Mouse (Mus musculus) left cerebral cortex, postnatal 25 days (tissue): ENCODE measurements at regions not wholly inside any gene's neighbourhood (a gene's known extent, or its start where the extent isn't known, plus 50 kb on each side); places are given as distances from the start of the nearest gene placed in this dataset.
"Not testable (repeated sequence)": the region's sequence is repeated elsewhere in the genome, so short reads cannot be mapped to it uniquely, and the experiment has no call there.

Source experiments
- DNase-seq, 2 experiments: peaks; one replicate each; pipeline ENCODE4 v3.0.0; 2022; ENCODE audit warnings: low spot score in 2 of 2, mixed read lengths in 1 of 2
- intact Hi-C: fragments of 180-260 bp; cut with DNase I; formaldehyde crosslinking; loops from one replicate; pipeline ENCODE4 v1.15.1; 2025

DNA sequence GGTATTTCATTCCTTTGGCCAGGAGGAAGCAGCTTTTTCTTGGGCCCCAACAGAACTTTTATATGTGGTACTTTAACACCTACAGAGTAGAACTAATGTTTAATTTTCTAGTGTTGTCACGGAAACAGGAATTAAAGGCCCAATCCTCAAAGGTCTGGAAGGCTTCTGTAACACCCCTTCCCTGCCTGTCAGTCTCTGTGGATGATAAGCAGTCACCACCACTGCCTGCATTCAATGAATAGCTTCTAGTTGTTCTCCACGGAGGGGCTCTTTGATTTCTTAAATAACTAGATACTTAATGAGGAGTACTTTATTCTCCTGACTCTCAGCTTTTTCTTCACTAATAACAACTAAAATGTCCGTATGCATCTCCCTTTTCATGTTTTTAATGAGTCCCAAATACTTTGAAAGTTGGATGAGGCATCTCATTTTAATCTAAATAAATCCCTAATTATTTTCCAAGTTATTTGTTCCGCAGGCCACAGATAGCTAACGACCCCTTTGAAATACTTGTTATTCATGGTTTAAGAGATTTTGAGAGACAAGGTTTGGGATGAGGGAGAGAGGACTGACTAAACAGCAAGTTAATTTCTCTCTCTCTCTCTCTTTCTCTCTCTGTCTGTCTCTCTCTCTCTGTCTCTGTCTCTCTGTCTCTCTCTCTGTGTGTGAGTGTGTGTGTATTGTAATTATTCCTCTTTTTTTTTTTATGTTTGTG is 686.0 kb upstream of the Ghitm start:
- intact Hi-C loops = no loop called here
- DNase-seq = no peak

- intact Hi-C loops = no loop called here
These were observed 684.9 kb upstream of the Ghitm start for GRCm38 (mm10) chr14:37819959-37820358.

GRCm38 (mm10) chr14:37795642-37796041 is 660.6 kb upstream of the Ghitm start:
- DNase-seq = peak in 1 of 2 experiments; percentile 50

More at GRCm38 (mm10) chr14:37819959-37820358, 684.9 kb upstream of the Ghitm start:
- no peak for DNase-seq

DNA sequence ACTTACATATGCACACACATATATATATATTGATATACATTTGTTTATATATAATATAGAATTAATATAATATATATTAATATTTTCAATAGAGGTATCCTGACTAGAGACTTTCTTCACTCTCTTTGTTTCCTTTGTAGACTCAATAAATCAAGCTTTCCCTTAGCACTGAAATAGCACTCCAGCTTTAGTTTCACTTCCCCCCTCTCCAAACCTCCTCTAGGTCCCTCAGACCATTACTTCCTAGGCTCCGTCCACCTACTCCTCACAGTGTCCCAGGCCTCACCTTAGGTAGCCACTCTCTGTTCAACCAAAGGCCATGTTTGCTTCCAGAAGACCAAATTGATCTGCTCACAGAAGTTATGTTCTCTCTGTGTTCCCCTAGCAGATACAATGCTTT is 630.7 kb upstream of the Ghitm start:
- intact Hi-C loops = no loop called here
- DNase-seq = no peak

More at GRCm38 (mm10) chr14:37795642-37796041, 660.6 kb upstream of the Ghitm start:
- intact Hi-C loops = no loop called here

- DNase-seq, intact Hi-C loops: not testable (repeated sequence)
These were observed 614.6 kb upstream of the Ghitm start for GRCm38 (mm10) chr14:37749661-37750060.

DNA sequence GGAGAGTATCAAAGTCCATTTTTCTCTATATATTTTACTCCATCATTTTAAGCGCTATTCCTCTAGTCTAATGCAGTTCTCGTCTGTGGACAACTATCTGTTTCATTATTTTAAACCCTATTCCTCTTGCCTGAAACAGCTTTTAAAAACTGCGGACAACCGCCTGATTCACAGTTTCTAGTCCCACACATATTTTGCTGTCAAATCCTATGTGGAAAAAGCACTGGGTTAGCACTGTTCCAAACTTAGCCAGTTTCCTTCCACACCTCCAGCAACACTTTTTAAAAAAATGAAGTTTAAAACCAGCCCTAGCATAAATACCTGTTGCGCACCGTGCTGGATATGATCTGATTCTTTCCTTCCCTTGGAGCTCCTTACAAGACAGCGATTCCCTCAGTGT is 614.1 kb upstream of the Ghitm start:
- intact Hi-C loops = no loop called here
- DNase-seq = peak in 1 of 2 experiments; percentile 54

DNA sequence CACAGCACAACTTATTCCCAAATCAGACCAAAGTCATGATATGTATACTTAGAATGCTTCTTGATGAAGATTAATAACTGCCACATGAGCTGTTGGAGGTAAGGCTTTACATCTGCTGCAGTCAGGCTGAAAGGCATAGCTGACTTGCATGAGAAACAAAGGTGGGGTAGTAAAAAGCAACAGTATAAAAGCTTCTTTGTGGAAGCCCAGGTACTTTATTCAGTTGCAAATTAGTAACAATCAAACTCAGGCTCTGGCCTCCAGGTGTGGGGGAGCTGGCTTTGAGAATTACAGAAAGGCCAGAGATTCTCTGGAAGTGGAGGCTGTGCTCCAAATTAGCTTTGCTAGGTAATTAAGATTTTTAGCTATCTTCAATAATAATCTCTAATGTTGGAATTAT is 608.0 kb upstream of the Ghitm start:
- no peak for DNase-seq
- intact Hi-C loops = no loop called here

GRCm38 (mm10) chr14:37742426-37742825 is 607.4 kb upstream of the Ghitm start:
- intact Hi-C loops, DNase-seq: not testable (repeated sequence)
